Mouse (Mus musculus) thymus, adult 2 months (tissue): ENCODE measurements around the gene Praf2. TPM values are rescaled to one million over a fixed set of nuclear protein-coding genes. Genes with fewer than 3 reads are reported as not detected.
A peak's percentile ranks its signal among the peaks of the same experiment; 100 is the strongest.

ENCODE experiments used
- DNase-seq: peaks from one replicate; pipeline ENCODE4 v3.0.0; 2021
- H3K27ac ChIP-seq: fragments of 200-500 bp; 2 replicates; pipeline ENCODE4 v1.5.1; 2012; ENCODE audit warnings: low read length, control low read depth; ENCODE audit not compliant: control insufficient read depth, insufficient read depth
- H3K27me3 ChIP-seq: fragments of 200-500 bp; 2 replicates; pipeline ENCODE4 v1.6.1; 2012; ENCODE audit warnings: mild to moderate bottlenecking, low read length, moderate library complexity, mixed read lengths; ENCODE audit not compliant: control insufficient read depth, insufficient read depth
- H3K36me3 ChIP-seq: fragments of 200-500 bp; 2 replicates; pipeline ENCODE4 v1.6.1; 2012; ENCODE audit warnings: mild to moderate bottlenecking, low read length, moderate library complexity; ENCODE audit not compliant: control insufficient read depth, insufficient read depth
- H3K4me1 ChIP-seq: fragments of 200-500 bp; replicated peaks from 2 replicates; pipeline ENCODE4 v1.6.1; 2012; ENCODE audit warnings: low read length; ENCODE audit not compliant: control insufficient read depth, insufficient read depth
- H3K4me3 ChIP-seq: fragments of 200-500 bp; 2 replicates; pipeline ENCODE4 v1.5.1; 2012; ENCODE audit warnings: mild to moderate bottlenecking, low read length, control low read depth, moderate library complexity; ENCODE audit not compliant: control insufficient read depth, insufficient read depth
- CTCF ChIP-seq: fragments of 200-500 bp; IDR thresholded peaks from 2 replicates; pipeline ENCODE4 v1.5.1; 2012; ENCODE audit warnings: mild to moderate bottlenecking, control low read depth, low read length, moderate library complexity, borderline replicate concordance; ENCODE audit not compliant: control insufficient read depth, poor library complexity, insufficient read depth; ENCODE audit errors: extremely low read depth
- POLR2A ChIP-seq: fragments of 200-500 bp; IDR thresholded peaks from 2 replicates; pipeline ENCODE4 v1.6.1; 2012; ENCODE audit warnings: mild to moderate bottlenecking, low read length, control low read depth, moderate library complexity; ENCODE audit not compliant: control insufficient read depth, poor library complexity, insufficient read depth; ENCODE audit errors: extremely low read depth
- WGBS: fragments of 180-500 bp; shearing (Covaris S2); methylation state at CpG from one replicate; pipeline ENCODE4 v1.1.7; 2018; 5-methylcytosine and 5-hydroxymethylcytosine counted together
- polyA plus RNA-seq: library from polyadenylated mRNA; depleted of rRNA; stranded (reverse); fragments of >200 nt; gene quantifications from 2 replicates; pipeline ENCODE4 v1.2.3, GENCODE M21; 2012

Praf2 gene
- polyA plus RNA-seq, 1 experiment, result 39.9 TPM

DNA sequence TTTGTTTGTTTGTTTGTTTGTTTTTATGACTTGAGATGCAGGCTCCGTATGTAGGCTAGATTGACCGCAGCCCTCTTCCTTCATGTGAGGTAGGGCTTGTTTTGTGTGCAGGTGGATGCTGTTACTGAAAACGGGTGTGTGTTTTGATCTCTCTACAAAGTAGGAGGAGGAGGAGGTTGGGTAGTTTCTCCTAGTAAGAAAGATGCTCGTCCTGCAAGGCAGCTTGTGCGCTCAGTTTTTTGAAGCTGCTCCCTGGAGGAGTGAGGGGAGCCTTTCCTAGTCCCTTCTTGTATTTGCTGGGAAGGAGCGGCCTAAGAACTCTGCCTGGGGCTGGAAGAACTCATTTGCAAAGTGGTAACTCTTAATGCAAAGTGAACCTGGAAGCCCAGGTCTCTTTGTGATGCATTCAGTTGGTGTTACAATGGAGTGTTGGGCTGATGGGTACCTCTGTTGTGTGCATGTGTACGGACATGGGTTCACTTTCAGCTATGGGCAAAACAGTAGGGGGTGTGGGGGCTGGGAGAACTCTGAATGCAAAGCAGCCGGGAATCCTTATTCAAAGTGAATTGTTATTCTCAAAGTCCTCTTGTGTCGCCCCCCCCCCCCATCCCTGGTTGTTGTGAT, 36.5 kb downstream of the Praf2 start:
- WGBS, result 58% methylated on average over 9 of the region's 9 CpGs
- Histone ChIP-seq H3K27me3 (no peaks in the 10 kb centered on the region), H3K36me3 (no peaks in the 10 kb centered on the region), H3K27ac (no peak overlapping the region), H3K4me1 (peaks cover 26% of the 10 kb centered on the region), H3K4me3 (no peak overlapping the region)
- no peak for TF ChIP-seq POLR2A
- no peak for TF ChIP-seq CTCF
- no peak for DNase-seq

DNA sequence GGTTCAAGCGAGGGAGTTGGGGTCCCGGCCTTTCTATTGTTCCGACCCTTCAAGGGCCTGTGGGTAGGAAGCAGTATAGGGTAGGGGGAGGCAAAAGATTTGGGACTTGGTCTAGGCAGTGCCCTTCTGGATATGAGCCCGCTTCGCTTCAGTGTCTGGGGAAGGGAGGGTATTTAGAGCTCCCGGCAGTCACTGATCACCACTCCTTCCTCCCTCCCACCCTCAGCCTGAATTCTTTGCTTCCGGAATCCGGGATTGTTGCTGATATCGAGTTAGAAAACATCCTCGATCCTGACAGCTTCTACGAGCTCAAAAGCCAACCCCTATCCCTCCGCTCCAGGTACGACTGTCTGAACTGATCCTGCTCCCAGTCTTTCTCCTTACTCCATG, 37.0 kb downstream of the Praf2 start:
- 93% methylated on average over 13 of the region's 13 CpGs for WGBS
- no peaks in the 10 kb centered on the region for H3K27me3 ChIP-seq
- H3K27ac ChIP-seq, result no peak overlapping the region
- TF ChIP-seq POLR2A, result no peak
- TF ChIP-seq CTCF, result no peak
- DNase-seq, result no peak
- no peaks in the 10 kb centered on the region for H3K36me3 ChIP-seq
- H3K4me1 ChIP-seq, result peaks cover 26% of the 10 kb centered on the region
- H3K4me3 ChIP-seq, result no peak overlapping the region

DNA sequence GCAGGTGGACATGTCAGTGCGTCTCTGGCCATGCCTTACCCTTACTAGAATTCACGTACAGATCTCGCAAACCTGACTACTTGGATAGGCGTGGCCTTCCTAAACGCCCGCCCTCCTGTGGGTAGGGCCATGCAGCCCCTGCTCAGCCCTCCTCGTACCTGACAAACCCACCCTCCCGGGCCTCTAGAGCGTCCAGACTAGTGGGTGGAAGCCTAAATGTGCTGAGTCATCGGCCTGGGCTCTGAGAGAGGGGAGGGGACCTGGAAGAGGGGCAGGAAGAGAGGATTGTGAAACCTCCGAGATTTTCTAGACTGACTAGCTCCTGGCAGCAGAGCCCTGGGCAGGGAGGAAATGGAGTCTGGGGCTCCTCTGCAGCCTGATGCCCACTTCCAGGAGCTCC, 37.5 kb downstream of the Praf2 start:
- WGBS, result 70% methylated on average over 11 of the region's 11 CpGs
- H3K36me3 ChIP-seq, result no peaks in the 10 kb centered on the region
- DNase-seq, result no peak
- no peaks in the 10 kb centered on the region for H3K27me3 ChIP-seq
- TF ChIP-seq POLR2A, result no peak
- no peak overlapping the region for H3K4me3 ChIP-seq
- H3K27ac ChIP-seq, result no peak overlapping the region
- peaks cover 26% of the 10 kb centered on the region for H3K4me1 ChIP-seq

DNA sequence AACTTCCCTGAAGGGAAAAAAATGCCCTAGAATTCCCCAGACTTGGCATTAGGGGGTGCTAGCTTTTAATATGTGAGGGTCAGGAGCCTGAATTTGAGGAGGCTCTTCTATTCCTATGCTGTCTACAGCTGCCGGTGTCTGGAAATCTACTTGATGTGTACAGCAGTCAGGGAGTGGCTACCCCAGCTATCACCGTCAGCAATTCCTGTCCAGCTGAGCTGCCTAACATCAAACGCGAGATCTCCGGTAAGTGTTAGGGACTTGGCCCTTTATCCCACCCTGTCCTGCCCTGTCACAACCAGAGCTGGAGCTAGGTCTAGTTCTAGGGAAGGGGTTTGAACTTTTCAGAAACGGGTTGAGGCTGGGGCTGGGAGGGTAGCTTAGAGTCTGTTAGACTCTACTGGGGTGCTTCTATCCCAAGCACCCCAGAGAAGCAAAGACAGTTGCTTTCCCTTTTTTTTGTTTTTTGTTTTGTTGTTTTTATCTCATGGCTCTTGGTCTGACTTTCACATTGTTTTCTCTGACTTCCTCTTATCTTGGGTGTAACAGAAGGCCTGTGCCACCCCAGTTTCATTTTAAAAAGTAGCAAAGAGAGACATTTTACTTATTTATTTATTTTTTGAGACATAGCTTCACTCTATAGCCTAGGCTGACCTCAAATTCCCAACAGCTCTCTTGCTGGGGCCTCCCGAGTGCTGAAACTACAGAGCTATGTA, 41.2 kb downstream of the Praf2 start:
- DNase-seq, result no peak
- H3K27me3 ChIP-seq, result no peaks in the 10 kb centered on the region
- H3K27ac ChIP-seq, result no peak overlapping the region
- peaks cover 7% of the 10 kb centered on the region for H3K4me1 ChIP-seq
- no peak overlapping the region for H3K4me3 ChIP-seq
- 96% methylated on average over 7 of the region's 7 CpGs for WGBS
- TF ChIP-seq CTCF (no peak), POLR2A (no peak)
- no peaks in the 10 kb centered on the region for H3K36me3 ChIP-seq

DNA sequence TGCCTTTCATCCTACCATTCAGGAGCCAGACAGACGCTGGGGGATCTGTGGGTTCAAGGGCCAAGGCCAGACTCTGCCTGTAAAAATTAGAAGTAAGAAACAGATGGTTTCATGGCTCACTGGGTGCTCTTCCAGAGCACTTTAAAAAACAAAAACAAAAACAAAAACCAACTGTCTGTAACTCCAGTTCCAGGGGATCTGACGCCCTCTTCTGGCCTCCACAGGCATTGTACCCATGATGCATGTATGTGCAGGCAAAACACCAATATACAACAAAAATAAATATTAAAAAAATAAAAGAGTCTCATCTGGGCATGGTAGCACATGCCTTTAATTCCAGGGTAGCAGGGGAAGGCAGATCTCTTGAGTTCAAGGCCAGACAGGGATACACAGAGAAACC, 44.5 kb downstream of the Praf2 start:
- Histone ChIP-seq H3K4me3 (no peak overlapping the region), H3K27me3 (no peaks in the 10 kb centered on the region), H3K4me1 (no peaks in the 10 kb centered on the region), H3K36me3 (no peaks in the 10 kb centered on the region), H3K27ac (no peak overlapping the region)
- no peak for TF ChIP-seq POLR2A
- TF ChIP-seq CTCF, result no peak
- 83% methylated on average over 2 of the region's 2 CpGs for WGBS
- peak; percentile 13 for DNase-seq

DNA sequence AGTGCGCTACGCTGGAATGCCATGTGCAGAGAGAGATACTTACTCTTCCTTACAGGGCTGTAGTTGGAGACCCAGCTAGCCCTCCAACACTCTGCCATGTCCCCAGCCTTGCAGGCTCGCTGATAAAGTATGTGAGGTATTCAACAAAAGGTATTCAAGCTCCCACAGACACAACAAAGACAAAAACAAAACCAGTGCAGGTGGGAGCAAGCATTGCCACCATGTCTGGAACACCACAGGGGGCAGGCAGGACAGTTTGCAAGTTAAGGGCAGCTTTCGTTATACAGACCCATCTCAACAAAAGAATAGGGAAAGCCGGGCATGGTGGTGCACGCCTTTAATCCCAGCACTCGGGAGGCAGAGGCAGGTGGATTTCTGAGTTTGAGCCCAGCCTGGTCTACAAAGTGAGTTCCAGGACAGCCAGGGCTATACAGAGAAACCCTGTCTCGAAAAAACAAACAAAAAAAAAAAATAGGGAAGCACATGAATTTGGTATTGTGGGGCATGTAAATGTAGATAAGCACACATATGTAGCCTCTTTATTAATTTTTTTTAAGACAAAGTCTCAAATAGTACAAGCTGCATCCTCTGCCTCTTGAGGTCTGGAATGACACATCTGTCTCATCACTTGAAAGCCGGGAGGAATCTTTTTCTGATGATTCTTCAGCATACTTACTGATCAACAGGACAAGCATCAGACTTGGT, 47.4 kb downstream of the Praf2 start:
- WGBS, result 92% methylated on average over 9 of the region's 9 CpGs
- TF ChIP-seq POLR2A (no peak), CTCF (no peak)
- H3K27ac ChIP-seq, result no peak overlapping the region

More for the DNA sequence above, 47.4 kb downstream of the Praf2 start:
- H3K27me3 ChIP-seq, result no peaks in the 10 kb centered on the region
- no peaks in the 10 kb centered on the region for H3K36me3 ChIP-seq
- H3K4me3 ChIP-seq, result no peak overlapping the region
- H3K4me1 ChIP-seq, result no peaks in the 10 kb centered on the region
- DNase-seq, result no peak
